Mouse (Mus musculus): ENCODE measurements around the gene Hist4h4. TPM values are rescaled to one million over a fixed set of nuclear protein-coding genes. Genes with fewer than 3 reads are reported as not detected.

Gene Hist4h4
- total and polyA plus RNA-seq, 2 experiments = 0.21 to 9.9 TPM

GRCm38 (mm10) chr6:136831712-136832111, 27.5 kb upstream of the Hist4h4 start:
- no peak overlapping the region for H3K9ac ChIP-seq (ENCODE audit: low read depth, low read length)
- WGBS = 67% methylated on average over 5 of the region's 5 CpGs
- H3K79me2 ChIP-seq (ENCODE audit: control insufficient read depth, insufficient read depth, low read length) = peaks cover 6% of the 10 kb centered on the region
- DNase-seq (ENCODE audit: extremely low read depth, low read depth, low spot score) = peak; percentile 23
- H3K27me3 ChIP-seq (ENCODE audit: control insufficient read depth, insufficient read depth, low read length) = no peaks in the 10 kb centered on the region
- no peaks in the 10 kb centered on the region for H3K36me3 ChIP-seq (ENCODE audit: control insufficient read depth, insufficient read depth, low read length)
- H3K4me3 ChIP-seq (ENCODE audit: insufficient read depth, low read depth, low read length) = no peak overlapping the region
- peaks cover 4% of the 10 kb centered on the region; the same call in 1 of the 2 replicates for H3K4me1 ChIP-seq (ENCODE audit: control insufficient read depth, insufficient read depth, low read length)
- no peak overlapping the region for H3K27ac ChIP-seq (replicated peaks; ENCODE audit: insufficient read depth, low read depth, low read length)
- TF ChIP-seq POLR2A (IDR thresholded peaks at IDR 0.05; ENCODE audit: extremely low read depth, insufficient read depth, low read length) (no peak), CTCF (IDR thresholded peaks at IDR 0.05; ENCODE audit: low read depth, low read length) (no peak)

- no peak overlapping the region for H3K27ac ChIP-seq (replicated peaks; ENCODE audit: insufficient read depth, low read depth, low read length)
- H3K27me3 ChIP-seq (ENCODE audit: control insufficient read depth, insufficient read depth, low read length) = no peaks in the 10 kb centered on the region
- H3K36me3 ChIP-seq (ENCODE audit: control insufficient read depth, insufficient read depth, low read length) = peaks cover 14% of the 10 kb centered on the region
- no peak for DNase-seq (ENCODE audit: extremely low read depth, low read depth, low spot score)
- 29% methylated on average over 4 of the region's 4 CpGs for WGBS
- H3K9ac ChIP-seq (ENCODE audit: low read depth, low read length) = no peak overlapping the region
- H3K4me3 ChIP-seq (ENCODE audit: insufficient read depth, low read depth, low read length) = peak overlapping the region; percentile 61; the same call in 1 of the 2 replicates
- peaks cover 6% of the 10 kb centered on the region for H3K79me2 ChIP-seq (ENCODE audit: control insufficient read depth, insufficient read depth, low read length)
- peaks cover 7% of the 10 kb centered on the region; the same call in 1 of the 2 replicates for H3K4me1 ChIP-seq (ENCODE audit: control insufficient read depth, insufficient read depth, low read length)
- TF ChIP-seq POLR2A (IDR thresholded peaks at IDR 0.05; ENCODE audit: extremely low read depth, insufficient read depth, low read length) (no peak), CTCF (IDR thresholded peaks at IDR 0.05; ENCODE audit: low read depth, low read length) (no peak)
Measured at GRCm38 (mm10) chr6:136828681-136829080, 24.5 kb upstream of the Hist4h4 start.

DNA sequence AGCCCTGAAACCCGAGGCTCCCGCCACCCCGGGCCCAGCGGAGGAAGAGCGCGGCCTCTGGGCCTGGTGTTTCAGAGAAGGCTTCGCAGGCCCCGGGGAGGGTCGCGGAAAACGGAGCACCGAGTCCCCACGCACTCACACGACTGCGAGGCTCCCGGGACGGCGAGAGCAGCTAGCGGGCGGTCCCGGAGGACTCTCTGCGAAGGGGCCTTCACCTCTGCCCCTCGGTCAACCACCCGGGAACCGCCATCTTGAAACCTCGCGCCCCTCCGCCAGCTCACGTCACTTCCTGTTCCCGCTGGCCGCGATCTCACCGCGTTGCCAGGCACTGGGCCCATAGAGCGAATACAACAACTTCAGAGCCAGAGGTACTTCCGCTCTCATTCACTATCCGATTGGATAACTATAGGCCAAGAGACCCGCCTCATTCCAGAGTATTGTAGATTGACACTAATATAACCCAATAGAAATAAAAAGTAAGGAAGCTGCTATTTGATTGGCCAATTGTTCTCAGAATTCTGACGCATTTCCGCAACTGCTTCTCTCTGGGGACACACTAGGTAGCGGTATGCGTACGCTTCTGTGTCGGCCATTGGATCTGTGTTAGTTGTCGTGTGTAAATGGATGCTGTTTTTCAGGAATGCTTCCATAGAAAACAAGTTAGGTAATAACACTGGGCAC, 23.8 kb upstream of the Hist4h4 start, which contains the start of gene Wbp11:
TSS of gene Wbp11 (minus strand) at position 353 of the 681 bp plus-strand sequence.
- Histone ChIP-seq H3K4me3 (ENCODE audit: insufficient read depth, low read depth, low read length) (peak within 1 kb of the TSS; percentile 95), H3K27me3 (ENCODE audit: control insufficient read depth, insufficient read depth, low read length) (no peaks in the 10 kb centered on the region), H3K36me3 (ENCODE audit: control insufficient read depth, insufficient read depth, low read length) (peaks cover 15% of the 10 kb centered on the region), H3K79me2 (ENCODE audit: control insufficient read depth, insufficient read depth, low read length) (peaks cover 6% of the 10 kb centered on the region), H3K4me1 (ENCODE audit: control insufficient read depth, insufficient read depth, low read length) (peaks cover 7% of the 10 kb centered on the region; the same call in 1 of the 2 replicates), H3K27ac (replicated peaks; ENCODE audit: insufficient read depth, low read depth, low read length) (peak within 1 kb of the TSS; percentile 87), H3K9ac (ENCODE audit: low read depth, low read length) (peak within 1 kb of the TSS; percentile 96)
- TF ChIP-seq CTCF (IDR thresholded peaks at IDR 0.05; ENCODE audit: low read depth, low read length) (peak; percentile 14; the same call in 1 of the 2 replicates), POLR2A (IDR thresholded peaks at IDR 0.05; ENCODE audit: extremely low read depth, insufficient read depth, low read length) (peak; percentile 63; the same call in 1 of the 2 replicates)
- WGBS = under 1% methylated on average over 45 of the region's 45 CpGs
- DNase-seq (ENCODE audit: extremely low read depth, low read depth, low spot score) = peak; percentile 99

GRCm38 (mm10) chr6:136827516-136827880, 23.3 kb upstream of the Hist4h4 start, which contains the start of gene BC049715:
TSS of gene BC049715 (plus strand) at chr6:136827626.
- Histone ChIP-seq H3K36me3 (ENCODE audit: control insufficient read depth, insufficient read depth, low read length) (peaks cover 20% of the 10 kb centered on the region), H3K4me1 (ENCODE audit: control insufficient read depth, insufficient read depth, low read length) (peaks cover 7% of the 10 kb centered on the region; the same call in 1 of the 2 replicates), H3K9ac (ENCODE audit: low read depth, low read length) (peak within 1 kb of the TSS; percentile 96), H3K27me3 (ENCODE audit: control insufficient read depth, insufficient read depth, low read length) (no peaks in the 10 kb centered on the region), H3K27ac (replicated peaks; ENCODE audit: insufficient read depth, low read depth, low read length) (peak within 1 kb of the TSS; percentile 87), H3K79me2 (ENCODE audit: control insufficient read depth, insufficient read depth, low read length) (peaks cover 6% of the 10 kb centered on the region), H3K4me3 (ENCODE audit: insufficient read depth, low read depth, low read length) (peak within 1 kb of the TSS; percentile 95)
- under 1% methylated on average over 34 of the region's 34 CpGs for WGBS
- peak; percentile 41 for DNase-seq (ENCODE audit: extremely low read depth, low read depth, low spot score)
- TF ChIP-seq CTCF (IDR thresholded peaks at IDR 0.05; ENCODE audit: low read depth, low read length) = no peak
- TF ChIP-seq POLR2A (IDR thresholded peaks at IDR 0.05; ENCODE audit: extremely low read depth, insufficient read depth, low read length) = no peak

- Histone ChIP-seq H3K27ac (replicated peaks; ENCODE audit: insufficient read depth, low read depth, low read length) (peak overlapping the region; percentile 87; the same call in 1 of the 2 replicates), H3K4me3 (ENCODE audit: insufficient read depth, low read depth, low read length) (peak overlapping the region; percentile 95), H3K79me2 (ENCODE audit: control insufficient read depth, insufficient read depth, low read length) (peaks cover 6% of the 10 kb centered on the region), H3K4me1 (ENCODE audit: control insufficient read depth, insufficient read depth, low read length) (peaks cover 7% of the 10 kb centered on the region; the same call in 1 of the 2 replicates), H3K36me3 (ENCODE audit: control insufficient read depth, insufficient read depth, low read length) (peaks cover 22% of the 10 kb centered on the region), H3K27me3 (ENCODE audit: control insufficient read depth, insufficient read depth, low read length) (no peaks in the 10 kb centered on the region), H3K9ac (ENCODE audit: low read depth, low read length) (peak overlapping the region; percentile 96)
- TF ChIP-seq CTCF (IDR thresholded peaks at IDR 0.05; ENCODE audit: low read depth, low read length) = no peak
- no peak for TF ChIP-seq POLR2A (IDR thresholded peaks at IDR 0.05; ENCODE audit: extremely low read depth, insufficient read depth, low read length)
- DNase-seq (ENCODE audit: extremely low read depth, low read depth, low spot score) = no peak
- WGBS = 5% methylated on average over 7 of the region's 7 CpGs
Measured at GRCm38 (mm10) chr6:136827116-136827515, 22.9 kb upstream of the Hist4h4 start.

DNA sequence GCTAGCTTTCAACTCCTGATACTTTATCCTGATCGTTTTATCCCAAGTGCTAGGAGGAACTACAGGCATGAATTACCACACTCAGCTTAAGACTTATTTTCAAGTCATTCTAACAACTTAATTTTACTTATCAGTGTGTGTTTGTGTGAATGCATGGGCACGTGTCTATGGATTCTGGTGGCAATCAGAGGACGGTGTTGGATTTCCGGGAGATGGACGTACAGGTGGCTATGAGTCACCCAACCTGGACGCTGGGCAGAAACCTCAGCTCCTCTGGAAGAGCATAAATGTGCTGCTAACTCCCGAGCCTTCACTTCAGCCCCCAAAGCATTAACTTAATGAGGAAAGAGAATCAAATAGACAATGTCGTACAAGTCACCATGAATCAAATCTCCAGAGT, 20.8 kb upstream of the Hist4h4 start:
- H3K4me3 ChIP-seq (ENCODE audit: insufficient read depth, low read depth, low read length) = no peak overlapping the region
- H3K79me2 ChIP-seq (ENCODE audit: control insufficient read depth, insufficient read depth, low read length) = peaks cover 6% of the 10 kb centered on the region
- H3K27ac ChIP-seq (replicated peaks; ENCODE audit: insufficient read depth, low read depth, low read length) = no peak overlapping the region
- peaks cover 38% of the 10 kb centered on the region for H3K36me3 ChIP-seq (ENCODE audit: control insufficient read depth, insufficient read depth, low read length)
- no peaks in the 10 kb centered on the region for H3K27me3 ChIP-seq (ENCODE audit: control insufficient read depth, insufficient read depth, low read length)
- TF ChIP-seq CTCF (IDR thresholded peaks at IDR 0.05; ENCODE audit: low read depth, low read length) (no peak), POLR2A (IDR thresholded peaks at IDR 0.05; ENCODE audit: extremely low read depth, insufficient read depth, low read length) (no peak)
- peaks cover 7% of the 10 kb centered on the region; the same call in 1 of the 2 replicates for H3K4me1 ChIP-seq (ENCODE audit: control insufficient read depth, insufficient read depth, low read length)
- no peak for DNase-seq (ENCODE audit: extremely low read depth, low read depth, low spot score)
- 95% methylated on average over 8 of the region's 8 CpGs for WGBS
- H3K9ac ChIP-seq (ENCODE audit: low read depth, low read length) = no peak overlapping the region

All from liver, adult 2 months (tissue).